Comparison of ENCODE assay signal across 12 mouse cellular contexts in genomic region chr5:20432148-20432813, GRCm38 (mm10).
"Had no signal": no experiment of that assay in that cellular context is flagged by ENCODE, and none has a peak within 500 bp of the region (broad histone marks: within the 10 kb centered on the region; RNA-seq: fewer than 3 reads in every experiment).

No protein-coding gene starts in this region.

- H3K9ac ChIP-seq: limb, embryonic 13.5 days; liver, embryonic 14.5 days had no signal

- H3K4me2 ChIP-seq: limb, embryonic 13.5 days had no signal

- H3K27ac ChIP-seq: kidney, postnatal 0 days; limb, embryonic 13.5 days; liver, embryonic 14.5 days had no signal

- H3K36me3 ChIP-seq: limb, embryonic 13.5 days had no signal

- H3K4me3 ChIP-seq: limb, embryonic 13.5 days had no signal

- H3K9me3 ChIP-seq: limb, embryonic 13.5 days had no signal

- H3K4me1 ChIP-seq: limb, embryonic 13.5 days had no signal

- DNase-seq: kidney, adult 11 months; kidney, adult 9 months; kidney, postnatal 36 days; left cerebral cortex, postnatal 4 days; lung, adult 18-20 months; lung, postnatal 36 days; right cerebral cortex, adult 18-20 months; right cerebral cortex, postnatal 25 days; thymus, postnatal 36 days had no signal

- H3K27me3 ChIP-seq: limb, embryonic 13.5 days had no signal
